Mouse (Mus musculus) midbrain, embryonic 14.5 days (tissue): ENCODE results near the gene Iscu. TPM values are rescaled to one million over a fixed set of nuclear protein-coding genes. Genes with fewer than 3 reads are reported as not detected.

Experiments
- polyA plus RNA-seq: library from polyadenylated mRNA; unstranded; fragments of >200 nt; fragmentation: Nextera tagmentation; extraction: Ambion mirVana; gene quantifications from 2 replicates; pipeline ENCODE4 v1.2.1, GENCODE M21; 2014

The Iscu gene
- polyA plus RNA-seq, 1 experiment from 2014 or later = 87.6 TPM

Other genes with a start within 250 kb of the Iscu start
- gene Cmklr1, start 122.3 kb upstream of the Iscu start, polyA plus RNA-seq = 1.2 and 2.1 TPM in 2 replicates
- gene 1700069L16Rik, start 48.0 kb upstream of the Iscu start, polyA plus RNA-seq = not detected in 2 replicates
- gene Ficd, start 36.9 kb upstream of the Iscu start, polyA plus RNA-seq = 6.7 TPM in 2 replicates
- 36.4 and 40.1 TPM in 2 replicates for gene Sart3, start 238 bp upstream of the Iscu start, polyA plus RNA-seq
- gene Tmem119, start 27.8 kb downstream of the Iscu start, polyA plus RNA-seq = 1.00 and 3.2 TPM in 2 replicates
- 1.1 and 2.6 TPM in 2 replicates for gene Selplg, start 59.9 kb downstream of the Iscu start, polyA plus RNA-seq
- gene Coro1c, start 136.0 kb downstream of the Iscu start, polyA plus RNA-seq = 133 and 201 TPM in 2 replicates
- gene Ssh1, start 221.1 kb downstream of the Iscu start, polyA plus RNA-seq = 15.5 and 22.4 TPM in 2 replicates
- not detected in 2 replicates for gene Dao, start 231.0 kb downstream of the Iscu start, polyA plus RNA-seq